Mouse (Mus musculus): ENCODE data around the gene Clptm1.
"Not testable (repeated sequence)": the region's sequence is repeated elsewhere in the genome, so short reads cannot be mapped to it uniquely, and the experiment has no call there.

Gene Clptm1

DNA sequence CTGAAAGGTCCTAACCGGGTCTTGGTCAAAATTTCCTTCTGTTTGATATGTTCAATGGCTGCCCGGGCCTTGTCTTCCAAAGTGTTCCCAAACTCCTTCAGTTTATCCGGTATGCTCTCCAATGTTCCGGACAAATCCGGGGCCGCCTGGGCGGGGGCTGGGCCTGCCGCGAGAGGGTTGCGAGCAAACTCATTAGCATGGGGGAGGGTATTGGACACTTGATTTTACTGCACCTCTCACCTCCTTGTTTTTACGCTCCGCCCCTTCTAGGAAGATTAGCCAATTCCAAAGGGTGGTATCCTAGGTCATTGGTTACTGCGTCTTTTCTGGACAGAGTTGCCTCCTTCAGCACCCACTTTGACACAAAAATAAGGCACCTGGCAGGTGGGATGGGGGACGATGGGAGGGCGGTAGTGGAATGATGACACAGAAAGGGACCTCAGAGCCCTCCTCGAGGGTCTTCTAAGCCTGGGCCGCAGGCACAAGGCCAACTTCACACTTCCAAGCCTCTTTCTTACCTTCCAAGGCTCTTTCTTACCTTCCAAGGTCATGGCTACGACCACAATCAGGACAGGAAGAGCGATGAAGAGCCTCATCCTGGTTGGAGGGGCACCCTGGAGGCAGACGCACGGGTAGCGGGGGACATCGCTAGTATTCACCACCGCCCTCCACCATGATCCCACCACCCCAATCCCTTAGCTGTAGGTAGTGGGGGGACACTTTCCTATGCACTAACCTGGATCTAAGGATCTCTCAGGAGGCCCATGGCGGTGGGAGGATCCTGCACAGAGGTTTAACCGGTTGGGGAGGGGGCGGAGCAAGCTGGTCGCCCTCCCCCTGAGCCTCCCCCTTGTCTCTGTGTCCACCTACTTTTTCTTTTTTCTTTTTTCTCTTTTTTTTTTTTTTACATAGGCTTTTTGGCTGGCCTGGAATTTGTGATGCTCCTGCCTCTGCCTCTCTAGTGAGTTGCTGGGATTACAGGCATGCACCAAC lies 27.3 kb upstream of the Clptm1 start, which contains the start of gene Apoc1:
Apoc1 (minus strand) TSS at position 788 of the 993 bp plus-strand sequence.
- DNase-seq, result no peak

GRCm38 (mm10) chr7:19691434-19691833 lies 26.6 kb upstream of the Clptm1 start:
- no peak for DNase-seq

DNA sequence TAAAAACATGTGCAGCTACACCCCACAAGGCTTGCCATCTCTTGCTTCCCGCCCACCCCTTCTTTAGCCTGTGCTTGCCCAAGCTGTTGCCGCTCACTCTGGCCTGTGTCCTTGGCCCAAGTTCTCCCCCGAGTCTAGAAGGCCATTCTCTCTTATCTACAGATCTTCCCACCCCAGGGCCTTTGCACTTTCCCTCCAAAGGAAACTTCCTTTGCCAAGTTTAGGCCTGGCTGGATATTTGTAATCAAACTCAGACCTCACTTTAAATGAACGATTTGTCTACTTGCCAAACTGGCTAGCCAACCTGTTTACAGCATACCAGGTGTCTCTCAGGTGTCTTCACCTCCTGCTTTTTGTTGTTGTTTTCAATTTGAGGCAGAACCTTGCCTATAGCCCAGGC lies 26.0 kb upstream of the Clptm1 start:
- no peak for DNase-seq

DNA sequence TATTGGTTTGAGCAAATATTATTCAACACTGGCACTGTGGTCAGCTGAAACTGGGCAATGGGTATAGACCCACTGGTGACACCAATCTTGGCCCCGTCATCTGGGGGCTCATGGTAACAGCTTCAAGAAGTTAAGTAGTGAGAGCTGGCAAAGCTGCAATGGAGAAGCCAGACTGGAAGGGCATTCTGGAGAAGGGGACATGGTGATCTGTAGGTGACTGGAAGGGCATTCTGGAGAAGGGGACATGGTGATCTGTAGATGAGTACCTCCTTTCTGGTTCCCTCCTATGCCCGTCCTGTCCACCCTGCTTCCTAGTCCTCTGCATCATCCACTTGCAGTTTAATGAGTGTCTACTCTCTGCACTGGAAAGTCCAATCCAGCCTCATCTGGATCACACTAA lies 23.8 kb upstream of the Clptm1 start:
- no peak for DNase-seq

- no peak for DNase-seq
These were observed 23.3 kb upstream of the Clptm1 start for GRCm38 (mm10) chr7:19688101-19688500.

DNA sequence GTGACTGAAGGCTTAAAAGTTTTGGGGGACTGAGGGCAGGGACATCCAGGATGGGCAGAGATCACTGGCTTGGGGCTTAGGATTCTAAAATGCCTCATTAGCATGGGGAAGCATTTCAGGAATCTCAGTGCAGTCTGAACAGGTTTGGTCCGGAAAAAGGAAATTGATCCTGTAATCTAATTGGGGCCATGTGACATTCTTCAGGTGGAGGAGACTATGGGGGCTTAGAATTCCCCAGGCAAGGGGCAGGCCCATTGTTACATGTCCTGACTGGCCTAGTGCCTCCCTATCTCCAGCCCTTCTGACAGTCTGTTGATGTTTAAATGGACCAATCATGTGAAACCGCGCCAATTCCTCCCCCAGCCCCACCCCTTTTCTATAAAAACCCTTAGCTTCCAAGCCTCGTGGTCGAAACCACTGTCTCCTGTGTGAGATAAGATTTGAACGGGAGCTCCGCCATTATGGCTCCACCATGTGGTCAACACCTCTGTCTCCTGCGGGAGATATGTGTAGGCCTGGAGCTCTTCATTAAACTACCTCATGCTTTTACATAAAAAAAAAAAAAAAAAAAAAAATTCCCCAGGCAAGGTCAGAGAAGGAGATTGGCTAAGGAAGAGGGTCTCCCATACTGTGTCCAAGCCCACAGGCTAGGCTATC lies 22.2 kb upstream of the Clptm1 start:
- DNase-seq, result not testable (repeated sequence)

DNA sequence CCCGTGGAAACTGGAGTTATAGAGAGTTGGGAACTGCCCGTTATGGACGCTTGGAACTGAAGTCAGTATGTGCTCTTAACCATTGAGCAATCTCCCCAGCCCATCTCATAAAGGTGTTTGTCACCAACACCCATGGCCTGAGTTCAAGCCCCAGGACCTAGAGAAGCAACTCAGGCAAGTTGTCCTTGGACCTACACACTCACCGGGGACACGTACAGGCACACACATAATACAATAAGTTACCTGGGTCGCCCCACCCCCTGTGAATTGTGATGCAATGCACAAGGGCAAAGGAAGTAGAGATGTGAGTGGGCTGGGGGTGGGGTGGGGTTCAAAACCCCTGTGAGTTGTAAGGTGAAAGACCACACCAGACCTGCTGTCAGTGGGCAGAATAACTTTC lies 21.7 kb upstream of the Clptm1 start:
- no peak for DNase-seq

- no peak for DNase-seq
These were observed 20.5 kb upstream of the Clptm1 start for GRCm38 (mm10) chr7:19685374-19685773.

DNA sequence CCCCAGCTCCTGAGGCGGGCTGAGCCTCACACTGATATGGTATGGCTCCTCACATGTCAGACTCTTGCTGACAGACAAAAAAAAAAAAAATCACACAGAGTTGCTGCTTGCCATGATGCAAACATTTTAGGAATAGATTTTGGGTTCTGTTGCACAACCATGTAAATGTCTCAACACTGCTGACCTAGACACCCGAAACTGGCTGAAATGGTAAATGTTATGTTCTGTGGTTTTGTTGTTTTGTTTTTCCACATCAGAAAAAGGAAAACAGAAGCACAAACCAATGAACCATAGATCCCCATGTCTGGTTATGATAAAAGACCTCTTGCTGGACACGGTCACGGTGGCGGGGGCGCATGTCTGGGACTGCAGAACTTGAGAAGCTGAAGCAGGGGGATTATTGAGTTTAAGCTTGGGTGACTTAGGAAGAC lies 19.0 kb upstream of the Clptm1 start:
- no peak for DNase-seq

- no peak for DNase-seq
These were observed 18.1 kb upstream of the Clptm1 start for GRCm38 (mm10) chr7:19682979-19683378.

GRCm38 (mm10) chr7:19681202-19681694 lies 16.4 kb upstream of the Clptm1 start, which contains the start of the genes Gm44805 and Apoc4:
TSS of gene Gm44805 (minus strand) at chr7:19681423.
TSS of gene Apoc4 (minus strand) at chr7:19681479.
- no peak for DNase-seq

- no peak for DNase-seq
These were observed 15.9 kb upstream of the Clptm1 start for GRCm38 (mm10) chr7:19680702-19681101.

- no peak for DNase-seq
These were observed 14.1 kb upstream of the Clptm1 start for GRCm38 (mm10) chr7:19678901-19679300.

DNA sequence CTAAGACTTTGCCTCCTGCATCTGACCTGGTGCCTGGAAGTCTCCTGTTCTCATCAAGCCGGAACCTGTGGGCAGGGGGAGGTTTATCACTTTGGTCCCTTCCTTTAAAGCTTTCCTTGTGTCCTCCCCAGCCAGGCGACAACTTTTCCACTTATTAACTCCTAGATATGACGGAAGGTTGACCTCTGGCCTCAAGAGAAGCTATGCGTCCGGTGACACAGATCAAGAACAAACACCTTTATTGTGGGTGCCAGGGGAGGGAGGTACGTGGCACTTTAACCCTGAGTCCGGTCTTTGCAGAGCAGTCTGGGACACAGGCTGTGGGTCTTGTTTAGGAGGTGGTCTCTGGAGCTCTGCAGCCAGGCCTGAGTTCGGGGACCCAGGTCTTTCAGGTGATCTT lies 13.0 kb upstream of the Clptm1 start, which contains the start of gene Apoc2:
Apoc2 (minus strand) TSS at position 70 of the 400 bp plus-strand sequence.
- no peak for DNase-seq

DNA sequence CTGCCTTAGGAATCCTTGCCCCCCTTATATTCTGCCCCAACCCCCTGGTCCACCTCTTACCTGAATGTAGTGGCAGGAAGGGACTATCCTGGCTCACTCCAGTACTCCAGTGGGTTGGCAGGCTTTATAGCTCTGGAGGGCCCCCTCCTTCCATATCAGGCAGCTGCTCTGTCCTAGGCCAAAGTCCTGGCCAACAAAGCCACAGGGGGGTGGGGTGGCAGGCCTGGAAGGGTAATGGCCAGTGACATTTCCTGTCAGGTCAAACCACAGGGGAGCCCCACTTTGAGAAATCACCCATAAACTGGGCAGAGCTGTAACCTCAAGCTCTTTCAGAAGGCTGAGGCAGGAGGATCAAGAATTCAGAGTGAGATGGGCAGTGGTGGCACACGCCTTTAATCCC lies 11.8 kb upstream of the Clptm1 start:
- DNase-seq, result peak in 1 of 2 experiments; percentile 24

DNA sequence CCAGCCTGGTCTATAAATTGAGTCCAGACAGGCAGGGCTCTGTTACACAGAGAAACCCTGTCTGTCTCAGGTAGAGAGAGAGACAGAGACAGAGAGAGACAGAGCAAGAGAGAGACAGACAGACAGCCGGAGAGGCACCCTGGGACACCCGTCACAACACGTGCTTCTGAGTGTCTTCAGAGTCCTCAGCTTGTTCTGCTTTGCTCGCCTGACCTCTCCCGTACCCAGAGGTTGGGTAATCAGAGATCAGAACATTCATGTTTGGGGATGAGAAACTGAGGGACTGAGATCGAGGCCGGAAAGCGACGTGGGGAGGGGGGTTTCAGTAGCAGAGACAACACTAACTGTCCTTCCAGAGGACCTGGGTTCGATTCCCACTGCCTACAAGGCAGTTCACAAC lies 11.0 kb upstream of the Clptm1 start:
- no peak for DNase-seq

DNA sequence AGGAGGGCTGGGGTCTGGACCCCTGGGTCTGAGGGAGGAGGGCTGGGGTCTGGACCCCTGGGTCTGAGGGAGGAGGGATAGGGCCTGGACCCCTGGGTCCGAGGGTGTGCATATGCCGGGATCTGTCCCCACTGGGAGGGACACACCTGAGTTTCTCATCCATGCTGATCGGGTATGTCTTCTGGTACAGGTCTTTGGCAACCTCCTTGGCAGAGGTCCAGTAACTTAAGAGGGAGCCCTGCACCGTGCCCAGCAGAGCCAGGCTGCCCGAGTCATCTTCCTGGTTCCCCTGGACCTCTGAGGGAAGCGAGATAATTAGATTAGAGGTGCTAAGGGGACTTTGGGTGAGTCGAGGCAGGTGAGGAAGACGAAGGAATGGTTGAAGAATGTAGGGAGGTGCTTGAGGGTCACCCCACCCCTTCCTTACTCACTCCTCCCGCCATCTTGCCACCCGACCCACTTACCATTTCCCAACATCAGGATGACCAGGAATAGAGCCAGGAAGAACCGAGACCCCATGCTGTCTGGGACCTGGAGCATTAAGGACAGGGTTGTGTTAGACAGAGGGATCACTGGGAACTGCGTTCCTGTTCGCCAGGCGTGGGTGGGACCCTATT lies 8.4 kb upstream of the Clptm1 start:
- DNase-seq, result peak; percentile 26 to 35

GRCm38 (mm10) chr7:19671511-19671910 lies 6.7 kb upstream of the Clptm1 start:
- DNase-seq, result no peak

DNA sequence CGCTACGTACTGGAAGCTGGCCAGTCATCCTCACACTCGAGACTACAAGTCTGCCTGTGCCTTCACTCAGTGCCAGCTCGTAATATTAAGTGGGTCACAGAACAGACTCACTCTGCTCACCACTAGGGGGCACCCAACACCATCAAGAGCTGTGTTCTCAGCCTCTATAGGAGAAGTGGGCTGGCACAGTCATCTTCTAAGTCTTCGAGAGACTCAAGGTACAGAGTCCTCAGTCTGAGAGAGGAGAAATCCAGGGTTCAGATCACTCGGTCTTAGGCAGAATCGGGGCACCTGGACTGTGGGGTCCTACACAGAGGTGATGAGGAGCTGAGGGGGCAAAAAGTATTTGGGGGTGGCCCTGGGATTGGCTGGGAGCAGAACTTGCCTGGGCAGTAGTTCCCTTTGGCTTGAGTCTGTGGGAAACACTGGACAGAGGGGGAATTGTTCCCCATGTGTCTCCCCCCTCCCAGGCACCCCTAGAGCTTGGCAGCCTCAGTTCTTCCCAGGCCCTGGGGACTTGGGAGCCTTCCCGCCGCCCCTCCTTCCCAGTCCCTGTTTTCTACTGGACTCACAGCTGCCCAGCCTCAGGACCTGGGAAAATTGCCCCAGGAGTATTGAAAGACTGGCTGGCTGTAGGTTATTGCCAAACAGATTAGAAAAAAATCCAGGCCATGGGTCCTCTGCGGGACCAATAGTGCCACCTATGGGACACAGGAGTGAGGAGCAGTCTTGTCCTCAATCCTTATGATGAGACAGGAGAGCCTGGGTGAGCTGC lies 4.3 kb upstream of the Clptm1 start:
- peak; percentile 97 to 98 for DNase-seq

GRCm38 (mm10) chr7:19667434-19667833 lies 2.6 kb upstream of the Clptm1 start:
- DNase-seq, result no peak

- peak in 1 of 2 experiments; percentile 32 for DNase-seq
These were observed 1.9 kb upstream of the Clptm1 start for GRCm38 (mm10) chr7:19666750-19667149.

- DNase-seq, result no peak
These were observed 328 bp downstream of the Clptm1 start for GRCm38 (mm10) chr7:19664455-19664954.
